Comparison of ENCODE assay signal across 9 mouse cellular contexts in the genomic region with DNA sequence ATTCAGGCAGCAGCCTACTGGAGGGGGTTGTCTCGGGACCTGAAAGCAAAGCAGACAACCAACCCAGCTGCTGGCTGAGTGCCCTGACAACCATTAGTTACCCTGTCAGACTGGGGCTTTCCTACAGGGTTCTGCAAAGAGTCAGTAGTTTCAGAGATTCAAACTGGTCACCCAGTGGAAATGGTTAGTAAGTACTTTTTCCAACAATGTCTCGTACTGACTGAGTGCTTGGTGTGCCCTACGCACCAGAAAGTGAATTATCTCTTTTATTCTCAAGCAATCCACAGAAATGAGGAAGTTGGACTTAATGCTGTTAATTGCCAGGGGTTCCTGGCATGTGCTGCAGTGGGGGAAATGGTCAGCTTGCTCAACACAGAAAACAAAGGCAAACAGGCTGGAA. TPM values are rescaled to one million over a fixed set of nuclear protein-coding genes. Genes with fewer than 3 reads are reported as not detected.
A peak's percentile ranks its signal among the peaks of the same experiment; 100 is the strongest.
DNase-seq lines count a peak whose midpoint lies in the region; ATAC-seq lines count a peak whose summit lies in the region.
"Had no signal": no experiment of that assay in that cellular context is flagged by ENCODE, and none has a peak within 500 bp of the region (broad histone marks: within the 10 kb centered on the region; RNA-seq: fewer than 3 reads in every experiment).

No protein-coding gene starts in this region.

- no peak overlapping the region for H3K27ac ChIP-seq in lung, embryonic 16.5 days (ENCODE audit: low read length)
- no peak overlapping the region for H3K27ac ChIP-seq in midbrain, embryonic 13.5 days
- H3K27ac ChIP-seq in forebrain, embryonic 16.5 days (ENCODE audit: low read length) = no peak overlapping the region
- H3K27ac ChIP-seq: liver, embryonic 13.5 days had no signal

- H3K27me3 ChIP-seq in lung, embryonic 16.5 days (ENCODE audit: control insufficient read depth, insufficient read depth, low read depth, low read length) = no peaks in the 10 kb centered on the region
- no peaks in the 10 kb centered on the region for H3K27me3 ChIP-seq in midbrain, embryonic 13.5 days
- no peaks in the 10 kb centered on the region for H3K27me3 ChIP-seq in forebrain, embryonic 16.5 days (replicated peaks; ENCODE audit: control insufficient read depth, insufficient read depth, low read length)
- H3K27me3 ChIP-seq: liver, embryonic 13.5 days had no signal

- no peak overlapping the region for H3K9ac ChIP-seq in lung, embryonic 16.5 days (ENCODE audit: low read length)
- no peak overlapping the region for H3K9ac ChIP-seq in midbrain, embryonic 13.5 days (replicated peaks)
- no peak overlapping the region for H3K9ac ChIP-seq in forebrain, embryonic 16.5 days (replicated peaks; ENCODE audit: low read depth, low read length)
- H3K9ac ChIP-seq: liver, embryonic 13.5 days had no signal

- H3K9me3 ChIP-seq in lung, embryonic 16.5 days (ENCODE audit: control insufficient read depth, low read length) = no peaks in the 10 kb centered on the region
- no peaks in the 10 kb centered on the region for H3K9me3 ChIP-seq in midbrain, embryonic 13.5 days
- no peaks in the 10 kb centered on the region for H3K9me3 ChIP-seq in forebrain, embryonic 16.5 days (ENCODE audit: control insufficient read depth, low read length)
- H3K9me3 ChIP-seq: liver, embryonic 13.5 days had no signal

- no peaks in the 10 kb centered on the region for H3K36me3 ChIP-seq in lung, embryonic 16.5 days (ENCODE audit: control insufficient read depth, insufficient read depth, low read length)
- no peaks in the 10 kb centered on the region for H3K36me3 ChIP-seq in midbrain, embryonic 13.5 days
- no peaks in the 10 kb centered on the region for H3K36me3 ChIP-seq in forebrain, embryonic 16.5 days (ENCODE audit: control insufficient read depth, insufficient read depth)
- H3K36me3 ChIP-seq: liver, embryonic 13.5 days had no signal

- no peak overlapping the region for H3K4me2 ChIP-seq in lung, embryonic 16.5 days (ENCODE audit: low read depth, low read length)
- no peak overlapping the region for H3K4me2 ChIP-seq in midbrain, embryonic 13.5 days (replicated peaks)
- H3K4me2 ChIP-seq in forebrain, embryonic 16.5 days (ENCODE audit: low read length) = no peak overlapping the region
- H3K4me2 ChIP-seq: liver, embryonic 13.5 days had no signal

- DNase-seq in kidney, adult 9 months = peak; percentile 20
- DNase-seq in kidney, adult 18-20 months = no peak
- peak; percentile 80 for DNase-seq in A20 (ENCODE audit: low read depth, low spot score)
- peak; percentile 47 for DNase-seq in Muller cell, postnatal 12 days (ENCODE audit: inconsistent ontology term)
- DNase-seq in layer of hippocampus, postnatal 36 days = no peak
- DNase-seq: liver, embryonic 13.5 days had no signal

- no peak overlapping the region for H3K4me3 ChIP-seq in lung, embryonic 16.5 days (ENCODE audit: low read length)
- no peak overlapping the region for H3K4me3 ChIP-seq in midbrain, embryonic 13.5 days (replicated peaks)
- H3K4me3 ChIP-seq in forebrain, embryonic 16.5 days (replicated peaks; ENCODE audit: low read length) = no peak overlapping the region
- H3K4me3 ChIP-seq: liver, embryonic 13.5 days had no signal

- peak; percentile 59; the same call in 1 of the 2 replicates for ATAC-seq in lung, embryonic 16.5 days (ENCODE audit: low read depth)
- ATAC-seq in midbrain, embryonic 13.5 days = no peak
- no peak for ATAC-seq in forebrain, embryonic 16.5 days

- H3K4me1 ChIP-seq in lung, embryonic 16.5 days (replicated peaks; ENCODE audit: control insufficient read depth, insufficient read depth, low read length) = peaks cover 14% of the 10 kb centered on the region
- peaks cover 4% of the 10 kb centered on the region; the same call in 1 of the 2 replicates for H3K4me1 ChIP-seq in midbrain, embryonic 13.5 days (replicated peaks)
- H3K4me1 ChIP-seq in forebrain, embryonic 16.5 days (replicated peaks; ENCODE audit: control insufficient read depth, insufficient read depth, low read length) = peaks cover 4% of the 10 kb centered on the region

- WGBS in lung, embryonic 16.5 days = 33% methylated on average over 3 of the region's 3 CpGs
- 73% methylated on average over 3 of the region's 3 CpGs for WGBS in midbrain, embryonic 13.5 days
- 36% methylated on average over 3 of the region's 3 CpGs for WGBS in forebrain, embryonic 16.5 days

RNA-seq across cellular contexts. Expression of a gene that starts 10.2 kb away (rescaled TPM):
- polyA plus RNA-seq in lung, embryonic 16.5 days (2015; fragmentation: Nextera tagmentation; extraction: Ambion mirVana) = 50.7 and 51.5 TPM in 2 replicates
- 10 to 100 TPM; 22.9 to 25.9 TPM for total RNA-seq in layer of hippocampus, postnatal 36 days (2021)
- 16.0 and 16.1 TPM in 2 replicates for polyA plus RNA-seq in midbrain, embryonic 13.5 days (2015; fragmentation: Nextera tagmentation; extraction: Ambion mirVana)
- polyA plus RNA-seq in forebrain, embryonic 16.5 days (2015; fragmentation: Nextera tagmentation; extraction: Ambion mirVana) = 12.8 and 14.5 TPM in 2 replicates

RNA-seq across cellular contexts. Expression of a gene that starts 39.3 kb away (rescaled TPM):
- polyA plus RNA-seq in lung, embryonic 16.5 days (2015; fragmentation: Nextera tagmentation; extraction: Ambion mirVana) = 0.82 and 1.1 TPM in 2 replicates
- total RNA-seq in layer of hippocampus, postnatal 36 days (2021) = under 1 TPM in 1 of 2 experiments, not detected in 1; 0.13 TPM
- polyA plus RNA-seq in midbrain, embryonic 13.5 days (2015; fragmentation: Nextera tagmentation; extraction: Ambion mirVana) = not detected in 2 replicates
- polyA plus RNA-seq in forebrain, embryonic 16.5 days (2015; fragmentation: Nextera tagmentation; extraction: Ambion mirVana) = not detected in 2 replicates

Comparison
In these comparisons a context has a peak if more than half of its experiments do, and no peak if none do; other contexts are left out.
1. DNase-seq: peak in kidney, adult 9 months (single experiment), A20 (single experiment) and Muller cell, postnatal 12 days (single experiment); none in kidney, adult 18-20 months (single experiment) and layer of hippocampus, postnatal 36 days (0 of 2).